Mouse (Mus musculus) cerebellum, adult 11 months (tissue): ENCODE data around the gene Pecam1.
"Not testable (repeated sequence)": the region's sequence is repeated elsewhere in the genome, so short reads cannot be mapped to it uniquely, and the experiment has no call there.

Experiments used
- DNase-seq: peaks from one replicate; pipeline ENCODE4 v3.0.0; 2022

Gene Pecam1

GRCm38 (mm10) chr11:106728402-106729366, 21.7 kb downstream of the Pecam1 start:
- DNase-seq: no peak

- DNase-seq: no peak
These were observed 22.5 kb downstream of the Pecam1 start for GRCm38 (mm10) chr11:106727967-106728366.

- DNase-seq: not testable (repeated sequence)
These were observed 25.6 kb downstream of the Pecam1 start for GRCm38 (mm10) chr11:106724916-106725235.

- no peak for DNase-seq
These were observed 26.1 kb downstream of the Pecam1 start for GRCm38 (mm10) chr11:106724176-106724915.

- DNase-seq: peak; percentile 12
These were observed 26.8 kb downstream of the Pecam1 start for GRCm38 (mm10) chr11:106723611-106724125.

GRCm38 (mm10) chr11:106722831-106723361, 27.5 kb downstream of the Pecam1 start:
- no peak for DNase-seq

- DNase-seq: no peak
These were observed 30.0 kb downstream of the Pecam1 start for GRCm38 (mm10) chr11:106720379-106720778.

- DNase-seq: no peak
These were observed 33.9 kb downstream of the Pecam1 start for GRCm38 (mm10) chr11:106716568-106716967.

- DNase-seq: no peak
These were observed 35.4 kb downstream of the Pecam1 start for GRCm38 (mm10) chr11:106715066-106715465.

- DNase-seq: no peak
These were observed 39.6 kb downstream of the Pecam1 start for GRCm38 (mm10) chr11:106710789-106711188.

- no peak for DNase-seq
These were observed 41.0 kb downstream of the Pecam1 start for GRCm38 (mm10) chr11:106709227-106709985.

- DNase-seq: no peak
These were observed 42.6 kb downstream of the Pecam1 start for GRCm38 (mm10) chr11:106707866-106708265.

GRCm38 (mm10) chr11:106707085-106707484, 43.3 kb downstream of the Pecam1 start:
- no peak for DNase-seq

- DNase-seq: no peak
These were observed 44.2 kb downstream of the Pecam1 start for GRCm38 (mm10) chr11:106706212-106706611.

- no peak for DNase-seq
These were observed 45.9 kb downstream of the Pecam1 start for GRCm38 (mm10) chr11:106704399-106705111.

GRCm38 (mm10) chr11:106703931-106704330, 46.5 kb downstream of the Pecam1 start:
- DNase-seq: no peak

- DNase-seq: no peak
These were observed 47.8 kb downstream of the Pecam1 start for GRCm38 (mm10) chr11:106702584-106702983.

- no peak for DNase-seq
These were observed 48.8 kb downstream of the Pecam1 start for GRCm38 (mm10) chr11:106701589-106701988.

- no peak for DNase-seq
These were observed 51.3 kb downstream of the Pecam1 start for GRCm38 (mm10) chr11:106699083-106699482.

- DNase-seq: no peak
These were observed 52.1 kb downstream of the Pecam1 start for GRCm38 (mm10) chr11:106698289-106698688.

- DNase-seq: no peak
These were observed 54.5 kb downstream of the Pecam1 start for GRCm38 (mm10) chr11:106695917-106696316.

GRCm38 (mm10) chr11:106692890-106693289, 57.5 kb downstream of the Pecam1 start:
- no peak for DNase-seq
